Mouse (Mus musculus): ENCODE measurements at regions not wholly inside any gene's neighbourhood (a gene's known extent, or its start where the extent isn't known, plus 50 kb on each side); places are given as distances from the start of the nearest gene placed in this dataset.

- DNase-seq (ENCODE audit: low read depth, low spot score): no peak
These were observed 57.8 kb downstream of the Ier5 start for GRCm38 (mm10) chr1:155041592-155041991.

- DNase-seq (ENCODE audit: low read depth, low spot score): no peak
These were observed 58.5 kb downstream of the Ier5 start for GRCm38 (mm10) chr1:155040939-155041371.

- no peak for DNase-seq (ENCODE audit: low read depth, low spot score)
These were observed 59.2 kb downstream of the Ier5 start for GRCm38 (mm10) chr1:155040086-155040726.

- no peak for DNase-seq (ENCODE audit: low read depth, low spot score)
These were observed 60.5 kb downstream of the Ier5 start for GRCm38 (mm10) chr1:155038631-155039625.

- no peak for DNase-seq (ENCODE audit: low read depth, low spot score)
These were observed 62.0 kb downstream of the Ier5 start for GRCm38 (mm10) chr1:155037479-155037878.

GRCm38 (mm10) chr1:155030908-155031307 lies 68.5 kb downstream of the Ier5 start:
- DNase-seq (ENCODE audit: low read depth, low spot score): no peak

- DNase-seq (ENCODE audit: low read depth, low spot score): no peak
These were observed 70.1 kb downstream of the Ier5 start for GRCm38 (mm10) chr1:155029195-155029879.

- no peak for DNase-seq (ENCODE audit: low read depth, low spot score)
These were observed 70.7 kb downstream of the Ier5 start for GRCm38 (mm10) chr1:155028735-155029134.

- no peak for DNase-seq (ENCODE audit: low read depth, low spot score)
These were observed 71.3 kb downstream of the Ier5 start for GRCm38 (mm10) chr1:155028147-155028546.

GRCm38 (mm10) chr1:155027583-155027982 lies 71.9 kb downstream of the Ier5 start:
- DNase-seq (ENCODE audit: low read depth, low spot score): no peak

- DNase-seq (ENCODE audit: low read depth, low spot score): peak; percentile 31
These were observed 73.5 kb downstream of the Ier5 start for GRCm38 (mm10) chr1:155025862-155026478.

GRCm38 (mm10) chr1:155023324-155023723 lies 76.1 kb downstream of the Ier5 start:
- no peak for DNase-seq (ENCODE audit: low read depth, low spot score)

- no peak for DNase-seq (ENCODE audit: low read depth, low spot score)
These were observed 83.8 kb downstream of the Ier5 start for GRCm38 (mm10) chr1:155015669-155016068.

- DNase-seq (ENCODE audit: low read depth, low spot score): no peak
These were observed 84.5 kb downstream of the Ier5 start for GRCm38 (mm10) chr1:155014944-155015343.

- no peak for DNase-seq (ENCODE audit: low read depth, low spot score)
These were observed 85.7 kb downstream of the Ier5 start for GRCm38 (mm10) chr1:155013784-155014183.

GRCm38 (mm10) chr1:155013361-155013760 lies 86.1 kb downstream of the Ier5 start:
- no peak for DNase-seq (ENCODE audit: low read depth, low spot score)

GRCm38 (mm10) chr1:155006539-155007486 lies 92.6 kb downstream of the Ier5 start:
- DNase-seq (ENCODE audit: low read depth, low spot score): peak; percentile 70

GRCm38 (mm10) chr1:155006099-155006498 lies 93.3 kb downstream of the Ier5 start:
- DNase-seq (ENCODE audit: low read depth, low spot score): no peak

GRCm38 (mm10) chr1:155000301-155000700 lies 99.1 kb downstream of the Ier5 start:
- no peak for DNase-seq (ENCODE audit: low read depth, low spot score)

- DNase-seq (ENCODE audit: low read depth, low spot score): no peak
These were observed 99.8 kb downstream of the Ier5 start for GRCm38 (mm10) chr1:154999501-155000131.

All from WW6 (cell line).